Mouse (Mus musculus) liver, adult 2 months (tissue): Measurements from ENCODE around the gene Sypl. TPM values are rescaled to one million over a fixed set of nuclear protein-coding genes. Genes with fewer than 3 reads are reported as not detected.

Experiments
- DNase-seq: peaks from one replicate; pipeline ENCODE4 v3.0.0-alpha.2; 2011; ENCODE audit warnings: low read depth, low spot score; ENCODE audit errors: extremely low read depth
- H3K27ac ChIP-seq: fragments of 200-500 bp; replicated peaks from 2 replicates; pipeline ENCODE4 v1.5.1; 2012; ENCODE audit warnings: low read depth, mild to moderate bottlenecking, control low read depth, inconsistent platforms, low read length; ENCODE audit not compliant: insufficient read depth
- H3K27me3 ChIP-seq: fragments of 200-500 bp; 2 replicates; pipeline ENCODE4 v1.6.1; 2012; ENCODE audit warnings: mild to moderate bottlenecking, moderate library complexity, low read length, inconsistent platforms; ENCODE audit not compliant: control insufficient read depth, insufficient read depth
- H3K36me3 ChIP-seq: fragments of 200-500 bp; 2 replicates; pipeline ENCODE4 v1.6.1; 2012; ENCODE audit warnings: low read length, inconsistent platforms; ENCODE audit not compliant: control insufficient read depth, insufficient read depth
- H3K4me1 ChIP-seq: fragments of 200-500 bp; 2 replicates; pipeline ENCODE4 v1.6.1; 2011; ENCODE audit warnings: low read length; ENCODE audit not compliant: control insufficient read depth, insufficient read depth
- H3K4me3 ChIP-seq: fragments of 200-500 bp; 2 replicates; pipeline ENCODE4 v1.5.1; 2011; ENCODE audit warnings: low read depth, mild to moderate bottlenecking, control low read depth, low read length, moderate library complexity; ENCODE audit not compliant: insufficient read depth
- H3K79me2 ChIP-seq: fragments of 200-500 bp; 2 replicates; pipeline ENCODE4 v1.6.1; 2012; ENCODE audit warnings: inconsistent platforms, mild to moderate bottlenecking, low read length, moderate library complexity; ENCODE audit not compliant: control insufficient read depth, insufficient read depth
- H3K9ac ChIP-seq: fragments of 200-500 bp; 2 replicates; pipeline ENCODE4 v1.6.1; 2012; ENCODE audit warnings: low read depth, mild to moderate bottlenecking, control low read depth, inconsistent platforms, low read length
- CTCF ChIP-seq: fragments of 200-500 bp; IDR thresholded peaks from 2 replicates; pipeline ENCODE4 v1.5.1; 2011; ENCODE audit warnings: low read depth, low read length, control low read depth
- POLR2A ChIP-seq: fragments of 200-500 bp; IDR thresholded peaks from 2 replicates; pipeline ENCODE4 v1.6.1; 2011; ENCODE audit warnings: low read length, control low read depth; ENCODE audit not compliant: insufficient read depth; ENCODE audit errors: extremely low read depth
- WGBS: fragments of 180-500 bp; shearing (Covaris S2); methylation state at CpG from one replicate; pipeline ENCODE4 v1.1.7; 2018; 5-methylcytosine and 5-hydroxymethylcytosine counted together
- polyA plus RNA-seq: library from polyadenylated mRNA; depleted of rRNA; stranded (reverse); fragments of >200 nt; gene quantifications from 2 replicates; pipeline ENCODE4 v1.2.3, GENCODE M21; 2012
- total RNA-seq: library from RNA; depleted of rRNA; stranded (reverse); fragments of >200 nt; gene quantifications from 2 replicates; pipeline ENCODE4 v1.2.3, GENCODE M21; 2014

The Sypl gene
- total and polyA plus RNA-seq, 2 experiments = 38.6 to 48.4 TPM

DNA sequence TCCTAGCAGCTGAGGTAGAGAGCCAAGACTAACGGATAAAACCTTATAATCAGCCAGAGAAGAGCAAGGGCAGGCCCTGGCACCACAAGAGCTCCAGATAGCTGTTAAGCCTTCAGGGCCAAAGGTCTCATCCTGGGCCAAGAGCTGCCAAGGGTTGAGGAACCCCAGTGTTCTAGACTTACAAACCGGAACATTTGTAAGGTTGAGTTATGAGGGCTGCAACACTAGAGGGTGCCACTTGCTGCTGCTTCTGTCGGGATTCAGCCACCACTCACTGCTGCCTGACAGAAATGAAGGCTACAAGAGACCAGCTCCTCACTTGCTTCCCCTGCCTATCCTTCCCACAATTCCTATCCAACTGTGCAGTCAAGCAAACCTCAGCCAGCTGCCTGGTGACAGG lies 1.3 kb upstream of the Sypl start:
- Histone ChIP-seq H3K36me3 (no peaks in the 10 kb centered on the region), H3K79me2 (peaks cover 2% of the 10 kb centered on the region; the same call in 1 of the 2 replicates), H3K4me3 (no peak overlapping the region), H3K27me3 (no peaks in the 10 kb centered on the region), H3K4me1 (peaks cover 3% of the 10 kb centered on the region), H3K9ac (no peak overlapping the region), H3K27ac (peak overlapping the region; percentile 12)
- 1% methylated on average over 3 of the region's 3 CpGs for WGBS
- peak; percentile 89 for DNase-seq
- TF ChIP-seq POLR2A = no peak
- TF ChIP-seq CTCF = peak; percentile 87

GRCm38 (mm10) chr12:32953066-32953465 lies 625 bp upstream of the Sypl start:
- Histone ChIP-seq H3K9ac (peak overlapping the region; percentile 60), H3K4me3 (peak overlapping the region; percentile 26), H3K27me3 (no peaks in the 10 kb centered on the region), H3K79me2 (peaks cover 3% of the 10 kb centered on the region; the same call in 1 of the 2 replicates), H3K4me1 (peaks cover 3% of the 10 kb centered on the region), H3K36me3 (no peaks in the 10 kb centered on the region), H3K27ac (peak overlapping the region; percentile 84)
- WGBS = 16% methylated on average over 6 of the region's 6 CpGs
- no peak for DNase-seq
- no peak for TF ChIP-seq POLR2A
- TF ChIP-seq CTCF = no peak

- under 1% methylated on average over 70 of the region's 71 CpGs for WGBS
- TF ChIP-seq CTCF (no peak), POLR2A (peak; percentile 43; the same call in 1 of the 2 replicates)
- no peaks in the 10 kb centered on the region for H3K36me3 ChIP-seq
- H3K27ac ChIP-seq = peak overlapping the region; percentile 98
- H3K27me3 ChIP-seq = no peaks in the 10 kb centered on the region
- H3K4me1 ChIP-seq = peaks cover 3% of the 10 kb centered on the region
- peak; percentile 70 for DNase-seq
- peak overlapping the region; percentile 95 for H3K4me3 ChIP-seq
- H3K79me2 ChIP-seq = peaks cover 3% of the 10 kb centered on the region; the same call in 1 of the 2 replicates
- H3K9ac ChIP-seq = peak overlapping the region; percentile 95
Observed at GRCm38 (mm10) chr12:32954216-32955021, 728 bp downstream of the Sypl start.

DNA sequence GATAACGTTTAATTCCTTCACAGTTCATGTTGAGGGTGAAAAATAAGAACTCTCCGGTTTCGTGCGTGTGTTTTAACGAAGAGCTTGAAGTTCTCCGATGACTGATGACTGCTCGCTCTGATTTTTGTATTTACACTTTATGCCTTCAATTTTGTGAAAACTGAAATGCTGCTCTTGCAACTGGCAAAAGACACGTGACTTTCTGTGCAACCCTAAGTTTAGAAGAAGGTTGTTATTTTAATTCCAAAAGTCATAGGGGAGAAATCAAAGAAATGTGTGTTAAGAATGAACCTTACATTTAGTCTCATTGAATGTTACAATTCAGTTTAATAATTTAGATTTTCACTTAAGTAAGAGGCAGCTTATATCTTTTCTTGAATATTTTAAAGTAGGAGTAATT lies 1.3 kb downstream of the Sypl start:
- no peaks in the 10 kb centered on the region for H3K36me3 ChIP-seq
- peaks cover 3% of the 10 kb centered on the region; the same call in 1 of the 2 replicates for H3K79me2 ChIP-seq
- TF ChIP-seq POLR2A = no peak
- no peak for TF ChIP-seq CTCF
- H3K4me1 ChIP-seq = peaks cover 7% of the 10 kb centered on the region
- peak overlapping the region; percentile 95 for H3K9ac ChIP-seq
- under 1% methylated on average over 8 of the region's 8 CpGs for WGBS
- peak overlapping the region; percentile 95 for H3K4me3 ChIP-seq
- H3K27me3 ChIP-seq = no peaks in the 10 kb centered on the region
- no peak for DNase-seq
- peak overlapping the region; percentile 98 for H3K27ac ChIP-seq

DNA sequence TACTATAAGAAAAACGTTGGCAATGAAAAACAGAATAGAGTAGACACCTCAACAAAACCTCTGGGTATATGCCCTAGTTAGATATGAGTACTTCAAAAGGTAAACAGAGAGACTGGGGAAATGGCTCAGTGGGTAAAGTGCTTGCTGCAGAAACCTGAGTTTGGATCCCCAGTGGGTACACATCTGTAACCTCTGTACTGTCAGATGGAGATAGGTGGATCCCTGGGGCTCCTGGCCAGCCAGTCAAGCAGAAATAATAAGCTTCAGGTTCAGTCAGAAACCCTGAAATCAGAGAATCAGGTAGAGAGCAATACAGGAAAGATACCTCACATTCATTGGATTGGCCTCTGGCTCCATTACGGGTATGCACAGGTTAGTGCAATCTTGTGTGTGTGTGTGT lies 3.5 kb downstream of the Sypl start:
- Histone ChIP-seq H3K27ac (no peak overlapping the region), H3K9ac (no peak overlapping the region), H3K36me3 (no peaks in the 10 kb centered on the region), H3K79me2 (peaks cover 6% of the 10 kb centered on the region), H3K4me1 (peaks cover 22% of the 10 kb centered on the region), H3K4me3 (no peak overlapping the region), H3K27me3 (no peaks in the 10 kb centered on the region)
- 27% methylated on average over 2 of the region's 2 CpGs for WGBS
- no peak for TF ChIP-seq CTCF
- peak; percentile 32 for DNase-seq

- TF ChIP-seq POLR2A = no peak
- no peak for TF ChIP-seq CTCF
- Histone ChIP-seq H3K4me1 (peaks cover 23% of the 10 kb centered on the region), H3K79me2 (peaks cover 10% of the 10 kb centered on the region), H3K4me3 (no peak overlapping the region), H3K36me3 (peaks cover 8% of the 10 kb centered on the region), H3K27me3 (no peaks in the 10 kb centered on the region), H3K9ac (no peak overlapping the region), H3K27ac (no peak overlapping the region; the same call in 1 of the 2 replicates)
- peak; percentile 19 for DNase-seq
Observed at GRCm38 (mm10) chr12:32962132-32962531, 8.4 kb downstream of the Sypl start.
